Mouse (Mus musculus): ENCODE results near the gene Exo1.

Gene Exo1

GRCm38 (mm10) chr1:175880453-175881296 lies at the start of gene Exo1:
Gene Exo1 (plus strand): TSS chr1:175880581.
- peak; percentile 88 for DNase-seq

- no peak for DNase-seq
These were observed 24.9 kb upstream of the Exo1 start for GRCm38 (mm10) chr1:175855515-175855914.

- no peak for DNase-seq
These were observed 13.3 kb upstream of the Exo1 start for GRCm38 (mm10) chr1:175867050-175867449.

- no peak for DNase-seq
These were observed 12.8 kb upstream of the Exo1 start for GRCm38 (mm10) chr1:175867558-175867957.

- DNase-seq: no peak
These were observed 9.7 kb upstream of the Exo1 start for GRCm38 (mm10) chr1:175870716-175871115.

GRCm38 (mm10) chr1:175872028-175872816 lies 8.2 kb upstream of the Exo1 start:
- DNase-seq: no peak

GRCm38 (mm10) chr1:175883398-175883797 lies 3.0 kb downstream of the Exo1 start:
- no peak for DNase-seq

- DNase-seq: no peak
These were observed 12.9 kb downstream of the Exo1 start for GRCm38 (mm10) chr1:175893263-175893662.

- DNase-seq: no peak
These were observed 13.3 kb downstream of the Exo1 start for GRCm38 (mm10) chr1:175893726-175894125.

- no peak for DNase-seq
These were observed 30.8 kb downstream of the Exo1 start for GRCm38 (mm10) chr1:175911207-175911606.

- DNase-seq: no peak
These were observed 31.7 kb downstream of the Exo1 start for GRCm38 (mm10) chr1:175912038-175912437.

GRCm38 (mm10) chr1:175913728-175914303 lies 33.4 kb downstream of the Exo1 start:
- no peak for DNase-seq

GRCm38 (mm10) chr1:175920029-175920428 lies 39.6 kb downstream of the Exo1 start, which contains the start of gene Gm38100:
Gene Gm38100 (plus strand): TSS chr1:175920329.
- no peak for DNase-seq

GRCm38 (mm10) chr1:175921091-175921490 lies 40.7 kb downstream of the Exo1 start:
- no peak for DNase-seq

- DNase-seq: peak; percentile 85
These were observed 43.7 kb downstream of the Exo1 start for GRCm38 (mm10) chr1:175923848-175924787.

GRCm38 (mm10) chr1:175931391-175931790 lies 51.0 kb downstream of the Exo1 start:
- DNase-seq: no peak

- DNase-seq: peak; percentile 71
These were observed 55.9 kb downstream of the Exo1 start for GRCm38 (mm10) chr1:175936282-175936737.

GRCm38 (mm10) chr1:175938731-175939130 lies 58.4 kb downstream of the Exo1 start:
- DNase-seq: no peak

- no peak for DNase-seq
These were observed 62.8 kb downstream of the Exo1 start for GRCm38 (mm10) chr1:175943168-175943567.

GRCm38 (mm10) chr1:175946718-175947315 lies 66.4 kb downstream of the Exo1 start:
- DNase-seq: no peak

GRCm38 (mm10) chr1:175950421-175950820 lies 70.0 kb downstream of the Exo1 start:
- no peak for DNase-seq

- DNase-seq: no peak
These were observed 70.5 kb downstream of the Exo1 start for GRCm38 (mm10) chr1:175950851-175951250.

All from lung, postnatal 14 days (tissue).